Mouse (Mus musculus) central nervous system, embryonic 11.5 days (tissue): ENCODE measurements around the gene Jsrp1. TPM values are rescaled to one million over a fixed set of nuclear protein-coding genes. Genes with fewer than 3 reads are reported as not detected.

Source experiments
- polyA plus RNA-seq: library from polyadenylated mRNA; depleted of rRNA; stranded (reverse); fragments of >200 nt; gene quantifications from 2 replicates; pipeline ENCODE4 v1.2.3, GENCODE M21; 2012; rRNA removed

Jsrp1 gene
- 1.2 and 1.5 TPM in 2 replicates for polyA plus RNA-seq

GRCm38 (mm10) chr10:80813366-80813765 lies at the start of gene Jsrp1:
Jsrp1 (minus strand) TSS chr10:80813498.

GRCm38 (mm10) chr10:80854913-80855748 lies 41.8 kb upstream of the Jsrp1 start, which contains the start of the genes Lsm7 and Sppl2b:
Lsm7 (minus strand) TSS chr10:80855209.
Sppl2b (plus strand) TSS chr10:80855275.

GRCm38 (mm10) chr10:80843931-80844547 lies 30.7 kb upstream of the Jsrp1 start, which contains the start of gene Lingo3:
Lingo3 (minus strand) TSS chr10:80844039.

GRCm38 (mm10) chr10:80826151-80827062 lies 13.1 kb upstream of the Jsrp1 start, which contains the start of gene Oaz1:
Oaz1 (plus strand) TSS chr10:80826656.

GRCm38 (mm10) chr10:80804916-80805315 lies 8.4 kb downstream of the Jsrp1 start, which contains the start of gene Amh:
Amh (plus strand) TSS chr10:80805243.

GRCm38 (mm10) chr10:80798150-80799006 lies 14.9 kb downstream of the Jsrp1 start, which contains the start of the genes Sf3a2 and Plekhj1:
Sf3a2 (plus strand) TSS chr10:80798198.
Plekhj1 (minus strand) TSS chr10:80798626.

Other genes with a start within 250 kb of the Jsrp1 start
- gene Klf16, start 236.2 kb downstream of the Jsrp1 start, polyA plus RNA-seq: 10.5 and 12.0 TPM in 2 replicates
- 97.0 and 107 TPM in 2 replicates for gene Abhd17a, start 223.2 kb downstream of the Jsrp1 start, polyA plus RNA-seq
- 48.7 and 54.0 TPM in 2 replicates for gene Scamp4, start 210.6 kb downstream of the Jsrp1 start, polyA plus RNA-seq
- 9.7 and 11.8 TPM in 2 replicates for gene Adat3, start 210.6 kb downstream of the Jsrp1 start, polyA plus RNA-seq
- gene Gm49322, start 207.5 kb downstream of the Jsrp1 start, polyA plus RNA-seq: 5.1 and 5.9 TPM in 2 replicates
- 169 and 230 TPM in 2 replicates for gene Csnk1g2, start 190.7 kb downstream of the Jsrp1 start, polyA plus RNA-seq
- 65.9 and 84.8 TPM in 2 replicates for gene Btbd2, start 156.4 kb downstream of the Jsrp1 start, polyA plus RNA-seq
- gene Mknk2, start 135.4 kb downstream of the Jsrp1 start, polyA plus RNA-seq: 86.7 and 103 TPM in 2 replicates
- gene Mob3a, start 111.5 kb downstream of the Jsrp1 start, polyA plus RNA-seq: 21.9 and 34.8 TPM in 2 replicates
- gene Izumo4, start 111.3 kb downstream of the Jsrp1 start, polyA plus RNA-seq: 24.8 and 32.5 TPM in 2 replicates
- 112 and 113 TPM in 2 replicates for gene Ap3d1, start 71.2 kb downstream of the Jsrp1 start, polyA plus RNA-seq
- 55.5 and 55.9 TPM in 2 replicates for gene Dot1l, start 58.3 kb downstream of the Jsrp1 start, polyA plus RNA-seq
- gene Sf3a2, start 15.3 kb downstream of the Jsrp1 start, polyA plus RNA-seq: 101 and 144 TPM in 2 replicates
- gene Plekhj1, start 14.9 kb downstream of the Jsrp1 start, polyA plus RNA-seq: 107 and 143 TPM in 2 replicates
- gene Amh, start 8.3 kb downstream of the Jsrp1 start, polyA plus RNA-seq: 1.3 and 1.4 TPM in 2 replicates
- 668 and 753 TPM in 2 replicates for gene Oaz1, start 13.2 kb upstream of the Jsrp1 start, polyA plus RNA-seq
- 0.46 and 0.48 TPM in 2 replicates for gene Lingo3, start 30.5 kb upstream of the Jsrp1 start, polyA plus RNA-seq
- gene Lsm7, start 41.7 kb upstream of the Jsrp1 start, polyA plus RNA-seq: 416 and 423 TPM in 2 replicates
- gene Sppl2b, start 41.8 kb upstream of the Jsrp1 start, polyA plus RNA-seq: 43.7 and 57.8 TPM in 2 replicates
- gene Tmprss9, start 58.4 kb upstream of the Jsrp1 start, polyA plus RNA-seq: 0.01 and 0.02 TPM in 2 replicates
- gene Timm13, start 87.5 kb upstream of the Jsrp1 start, polyA plus RNA-seq: 199 and 235 TPM in 2 replicates
- 69.6 and 106 TPM in 2 replicates for gene Lmnb2, start 104.7 kb upstream of the Jsrp1 start, polyA plus RNA-seq
- 12.2 and 15.1 TPM in 2 replicates for gene Gadd45b, start 116.6 kb upstream of the Jsrp1 start, polyA plus RNA-seq
- 3.4 and 5.5 TPM in 2 replicates for gene Gng7, start 201.4 kb upstream of the Jsrp1 start, polyA plus RNA-seq
- gene Diras1, start 212.2 kb upstream of the Jsrp1 start, polyA plus RNA-seq: 5.8 and 6.1 TPM in 2 replicates
- gene Slc39a3, start 223.9 kb upstream of the Jsrp1 start, polyA plus RNA-seq: 26.5 and 35.6 TPM in 2 replicates
- 168 and 193 TPM in 2 replicates for gene Sgta, start 246.7 kb upstream of the Jsrp1 start, polyA plus RNA-seq